Mouse (Mus musculus): ENCODE measurements around the gene Spop. TPM values are rescaled to one million over a fixed set of nuclear protein-coding genes. Genes with fewer than 3 reads are reported as not detected.
A peak's percentile ranks its signal among the peaks of the same experiment; 100 is the strongest.

Gene Spop
- polyA plus RNA-seq, 1 experiment from 2014 or later = 91.8 TPM

DNA sequence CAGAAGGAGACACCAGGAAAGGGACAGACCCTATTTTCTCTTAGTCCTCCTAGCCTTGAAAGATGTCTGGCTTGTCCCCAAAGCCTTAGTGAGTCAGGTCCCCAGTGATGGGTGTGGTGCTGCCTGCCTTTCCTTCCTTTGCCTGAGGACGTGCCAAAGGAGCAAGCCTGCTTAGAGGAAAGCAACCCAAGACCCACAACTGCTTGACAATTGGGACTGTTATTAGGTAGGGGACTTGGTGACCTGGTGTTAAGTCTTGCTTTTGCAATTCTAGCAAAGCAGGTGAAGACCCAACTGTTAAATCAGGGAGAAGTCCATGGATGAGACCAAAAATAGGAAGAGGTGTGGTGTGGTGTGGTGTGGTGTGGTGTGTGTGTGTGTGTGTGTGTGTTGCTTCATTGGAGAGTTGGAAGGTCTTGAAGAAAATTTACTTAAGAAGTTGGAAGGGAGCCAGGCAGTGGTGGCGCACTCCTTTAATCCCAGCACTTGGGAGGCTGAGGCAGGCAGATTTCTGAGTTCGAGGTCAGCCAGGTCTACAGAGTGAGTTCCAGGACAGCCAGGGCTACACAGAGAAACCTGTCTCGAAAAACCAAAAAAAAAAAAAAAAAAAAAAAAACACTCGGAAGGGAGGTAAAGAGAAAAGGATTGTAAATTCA lies 30.4 kb upstream of the Spop start:
- no peak overlapping the region for H3K4me3 ChIP-seq (ENCODE audit: inconsistent target)
- H3K27ac ChIP-seq = no peak overlapping the region
- H3K79me2 ChIP-seq (ENCODE audit: inconsistent target) = peaks cover 25% of the 10 kb centered on the region
- peaks cover 21% of the 10 kb centered on the region; the same call in 1 of the 2 replicates for H3K36me3 ChIP-seq (ENCODE audit: inconsistent target)
- WGBS (ENCODE audit: missing documents) = 87% methylated on average over 4 of the region's 5 CpGs

GRCm38 (mm10) chr11:95384004-95384318 lies 29.9 kb upstream of the Spop start:
- H3K36me3 ChIP-seq (ENCODE audit: inconsistent target) = peaks cover 25% of the 10 kb centered on the region; the same call in 1 of the 2 replicates
- whole genome bisulfite sequencing (ENCODE audit: missing documents) = 39% methylated on average over 9 of the region's 9 CpGs
- no peak overlapping the region for H3K4me3 ChIP-seq (ENCODE audit: inconsistent target)
- H3K79me2 ChIP-seq (ENCODE audit: inconsistent target) = peaks cover 25% of the 10 kb centered on the region
- peak overlapping the region; percentile 94 for H3K27ac ChIP-seq

DNA sequence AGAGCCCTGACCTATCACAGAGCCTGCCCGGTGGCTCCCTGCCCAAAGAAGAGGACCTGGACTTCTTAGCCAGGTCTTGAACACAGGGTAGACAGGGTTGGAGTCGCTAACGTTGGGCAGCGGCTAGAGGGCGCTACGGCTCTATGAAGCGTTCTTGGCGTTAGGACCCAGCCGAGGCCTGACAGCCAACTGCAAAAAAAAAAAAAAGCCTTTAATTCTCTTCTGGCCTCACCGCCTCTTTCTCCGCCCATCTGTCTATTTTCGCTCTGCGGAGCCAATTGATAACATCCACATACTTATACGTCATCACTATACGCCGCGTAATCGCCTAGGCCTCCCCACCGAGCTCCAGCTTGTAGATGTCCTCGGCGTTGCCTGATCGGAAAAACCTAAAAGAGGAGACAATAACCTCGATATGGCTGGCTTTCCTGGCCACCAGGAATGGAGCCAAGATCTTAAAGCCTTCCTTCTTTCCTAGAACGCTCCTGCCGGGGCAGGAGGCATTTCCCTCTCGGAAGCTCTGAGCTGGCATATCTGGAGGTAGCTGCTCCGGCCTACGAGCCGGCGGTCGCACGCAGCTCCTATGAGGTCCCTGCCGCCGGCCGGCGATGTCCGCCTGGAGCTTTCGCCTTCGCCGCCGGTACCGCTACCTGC lies 29.4 kb upstream of the Spop start, which contains the start of gene Slc35b1:
TSS of gene Slc35b1 (plus strand) at position 374 of the 654 bp plus-strand sequence.
- peaks cover 30% of the 10 kb centered on the region; the same call in 1 of the 2 replicates for H3K36me3 ChIP-seq (ENCODE audit: inconsistent target)
- H3K27ac ChIP-seq = peak within 1 kb of the TSS; percentile 94
- peak within 1 kb of the TSS; percentile 100 for H3K4me3 ChIP-seq (ENCODE audit: inconsistent target)
- H3K79me2 ChIP-seq (ENCODE audit: inconsistent target) = peaks cover 25% of the 10 kb centered on the region
- 1% methylated on average over 34 of the region's 42 CpGs for WGBS (ENCODE audit: missing documents)

DNA sequence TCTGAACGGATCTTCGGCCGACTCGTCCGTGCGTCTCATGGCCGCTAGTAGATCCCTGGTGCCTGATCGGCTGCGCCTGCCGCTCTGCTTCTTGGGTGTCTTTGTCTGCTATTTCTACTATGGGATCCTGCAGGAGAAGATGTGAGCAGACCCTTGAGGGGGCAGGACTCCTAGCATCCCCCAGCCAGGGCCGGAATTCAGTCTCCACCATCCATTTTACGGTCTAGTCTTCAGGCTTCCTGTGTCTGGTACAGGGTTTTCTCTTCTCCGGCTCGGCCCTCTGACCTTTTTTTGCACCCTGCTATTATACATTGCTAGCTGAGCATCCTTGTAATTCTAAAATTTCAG lies 28.9 kb upstream of the Spop start:
- peaks cover 35% of the 10 kb centered on the region for H3K36me3 ChIP-seq (ENCODE audit: inconsistent target)
- H3K4me3 ChIP-seq (ENCODE audit: inconsistent target) = peak overlapping the region; percentile 100
- 0% methylated on average over 14 of the region's 14 CpGs for WGBS (ENCODE audit: missing documents)
- peaks cover 25% of the 10 kb centered on the region for H3K79me2 ChIP-seq (ENCODE audit: inconsistent target)
- peak overlapping the region; percentile 94 for H3K27ac ChIP-seq

GRCm38 (mm10) chr11:95387354-95387753 lies 26.5 kb upstream of the Spop start:
- Histone ChIP-seq H3K27ac (no peak overlapping the region), H3K79me2 (ENCODE audit: inconsistent target) (peaks cover 25% of the 10 kb centered on the region), H3K36me3 (ENCODE audit: inconsistent target) (peaks cover 52% of the 10 kb centered on the region), H3K4me3 (ENCODE audit: inconsistent target) (no peak overlapping the region)
- 91% methylated on average over 7 of the region's 7 CpGs for WGBS (ENCODE audit: missing documents)

- 79% methylated on average over 3 of the region's 3 CpGs for WGBS (ENCODE audit: missing documents)
- Histone ChIP-seq H3K36me3 (ENCODE audit: inconsistent target) (peaks cover 54% of the 10 kb centered on the region), H3K79me2 (ENCODE audit: inconsistent target) (peaks cover 25% of the 10 kb centered on the region), H3K4me3 (ENCODE audit: inconsistent target) (no peak overlapping the region), H3K27ac (no peak overlapping the region)
Observed at GRCm38 (mm10) chr11:95389006-95389405, 24.9 kb upstream of the Spop start.

DNA sequence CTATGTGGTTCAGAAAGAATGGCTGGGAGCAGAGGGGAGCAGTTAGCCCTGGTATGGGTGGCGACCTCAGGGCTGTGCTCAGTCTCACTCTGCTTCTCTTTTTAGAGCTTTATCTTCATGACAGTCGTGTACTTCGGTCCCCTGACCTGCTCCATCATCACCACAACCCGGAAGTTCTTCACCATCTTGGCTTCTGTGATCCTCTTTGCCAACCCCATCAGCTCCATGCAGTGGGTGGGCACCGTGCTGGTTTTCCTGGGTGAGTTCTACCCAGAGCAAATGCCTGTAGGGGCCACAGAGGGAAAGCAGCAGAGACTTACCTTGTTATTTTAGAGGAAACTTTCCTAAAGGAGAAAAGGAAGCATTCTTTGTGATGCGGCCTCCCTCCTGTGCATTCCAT lies 23.5 kb upstream of the Spop start:
- no peak overlapping the region for H3K4me3 ChIP-seq (ENCODE audit: inconsistent target)
- no peak overlapping the region for H3K27ac ChIP-seq
- H3K36me3 ChIP-seq (ENCODE audit: inconsistent target) = peaks cover 54% of the 10 kb centered on the region
- peaks cover 18% of the 10 kb centered on the region for H3K79me2 ChIP-seq (ENCODE audit: inconsistent target)
- 79% methylated on average over 6 of the region's 6 CpGs for WGBS (ENCODE audit: missing documents)

DNA sequence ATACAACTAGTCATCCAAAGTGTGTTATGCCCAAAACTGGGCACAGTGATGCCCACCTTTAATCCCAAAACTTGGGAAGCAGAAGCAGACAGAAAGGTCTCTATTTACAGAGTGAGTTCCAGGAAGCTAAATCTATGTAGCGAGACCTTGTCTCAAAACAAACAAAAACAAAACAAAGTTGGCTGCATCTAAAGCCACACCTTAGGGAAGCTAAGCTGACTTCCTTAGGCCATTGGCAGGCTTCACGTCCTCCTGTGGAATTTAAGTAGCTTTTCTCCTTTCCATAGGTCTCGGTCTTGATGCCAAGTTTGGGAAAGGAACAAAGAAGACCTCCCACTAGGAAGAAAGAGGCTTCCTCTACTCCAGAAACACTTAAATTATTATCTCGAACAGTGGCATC lies 22.7 kb upstream of the Spop start:
- H3K79me2 ChIP-seq (ENCODE audit: inconsistent target) = peaks cover 11% of the 10 kb centered on the region
- H3K27ac ChIP-seq = no peak overlapping the region
- WGBS (ENCODE audit: missing documents) = 97% methylated on average over 4 of the region's 4 CpGs
- peaks cover 54% of the 10 kb centered on the region for H3K36me3 ChIP-seq (ENCODE audit: inconsistent target)
- H3K4me3 ChIP-seq (ENCODE audit: inconsistent target) = no peak overlapping the region

DNA sequence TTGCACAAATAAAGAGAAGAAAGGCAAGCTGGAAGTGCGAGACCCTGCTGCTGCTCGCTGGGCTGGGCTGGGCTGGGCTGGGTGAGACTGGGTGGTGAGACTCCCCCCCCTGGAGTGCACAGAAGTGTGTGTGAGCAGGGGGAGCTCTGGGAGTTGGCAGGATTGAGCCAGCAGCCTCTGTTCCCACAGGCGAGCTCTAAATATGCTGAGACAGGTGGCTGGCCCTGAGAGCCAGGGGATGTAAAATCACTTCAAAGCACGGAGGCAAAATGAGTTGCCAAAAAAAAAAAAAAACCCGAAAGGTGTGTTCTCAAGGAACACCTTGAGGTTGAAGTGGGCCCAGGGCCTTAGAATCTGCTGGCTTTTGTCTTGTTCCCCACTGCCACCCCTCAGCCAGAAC lies 22.1 kb upstream of the Spop start:
- Histone ChIP-seq H3K27ac (no peak overlapping the region), H3K79me2 (ENCODE audit: inconsistent target) (peaks cover 5% of the 10 kb centered on the region; the same call in 1 of the 2 replicates), H3K4me3 (ENCODE audit: inconsistent target) (no peak overlapping the region), H3K36me3 (ENCODE audit: inconsistent target) (peaks cover 54% of the 10 kb centered on the region)
- 84% methylated on average over 3 of the region's 5 CpGs for WGBS (ENCODE audit: missing documents)

- H3K4me3 ChIP-seq (ENCODE audit: inconsistent target) = no peak overlapping the region
- no peak overlapping the region for H3K27ac ChIP-seq
- 79% methylated on average over 7 of the region's 7 CpGs for WGBS (ENCODE audit: missing documents)
- peaks cover 51% of the 10 kb centered on the region for H3K36me3 ChIP-seq (ENCODE audit: inconsistent target)
- peaks cover under 1% of the 10 kb centered on the region; the same call in 1 of the 2 replicates for H3K79me2 ChIP-seq (ENCODE audit: inconsistent target)
Observed at GRCm38 (mm10) chr11:95392223-95392667, 21.6 kb upstream of the Spop start.

- WGBS (ENCODE audit: missing documents) = 91% methylated on average over 11 of the region's 11 CpGs
- no peak overlapping the region for H3K4me3 ChIP-seq (ENCODE audit: inconsistent target)
- H3K79me2 ChIP-seq (ENCODE audit: inconsistent target) = no peaks in the 10 kb centered on the region
- H3K36me3 ChIP-seq (ENCODE audit: inconsistent target) = peaks cover 44% of the 10 kb centered on the region
- no peak overlapping the region for H3K27ac ChIP-seq
Observed at GRCm38 (mm10) chr11:95392708-95393499, 21.0 kb upstream of the Spop start.

GRCm38 (mm10) chr11:95393500-95393816 lies 20.4 kb upstream of the Spop start:
- WGBS (ENCODE audit: missing documents) = 75% methylated on average over 5 of the region's 5 CpGs
- Histone ChIP-seq H3K79me2 (ENCODE audit: inconsistent target) (no peaks in the 10 kb centered on the region), H3K4me3 (ENCODE audit: inconsistent target) (no peak overlapping the region), H3K27ac (no peak overlapping the region), H3K36me3 (ENCODE audit: inconsistent target) (peaks cover 38% of the 10 kb centered on the region)

DNA sequence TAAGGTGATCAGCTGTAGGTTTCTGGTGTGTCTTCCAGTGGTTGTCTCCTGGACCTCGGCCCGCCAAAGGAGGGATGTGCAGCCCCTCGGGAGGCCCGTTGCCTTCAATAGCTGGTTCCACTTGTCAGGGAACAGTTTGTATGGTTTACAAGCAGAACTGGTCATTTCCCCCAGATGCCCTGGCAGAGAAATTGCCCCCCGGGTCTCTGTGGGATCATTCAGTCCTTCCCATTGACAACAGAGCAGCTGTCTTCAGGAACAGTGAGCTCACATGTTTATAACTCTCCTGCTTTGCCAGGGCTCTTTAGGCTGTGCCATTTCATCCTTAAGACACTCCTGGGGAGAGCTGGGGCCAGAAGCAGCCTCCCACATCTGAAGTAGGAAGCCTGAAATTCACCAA lies 19.8 kb upstream of the Spop start:
- 69% methylated on average over 5 of the region's 5 CpGs for WGBS (ENCODE audit: missing documents)
- no peak overlapping the region for H3K27ac ChIP-seq

GRCm38 (mm10) chr11:95396548-95396947 lies 17.3 kb upstream of the Spop start:
- Histone ChIP-seq H3K79me2 (ENCODE audit: inconsistent target) (no peaks in the 10 kb centered on the region), H3K27ac (no peak overlapping the region), H3K36me3 (ENCODE audit: inconsistent target) (peaks cover 10% of the 10 kb centered on the region; the same call in 1 of the 2 replicates), H3K4me3 (ENCODE audit: inconsistent target) (no peak overlapping the region)
- 75% methylated on average over 1 of the region's 1 CpGs for WGBS (ENCODE audit: missing documents)

More for the DNA sequence above, 19.8 kb upstream of the Spop start:
- H3K36me3 ChIP-seq (ENCODE audit: inconsistent target) = peaks cover 33% of the 10 kb centered on the region
- H3K4me3 ChIP-seq (ENCODE audit: inconsistent target) = no peak overlapping the region
- no peaks in the 10 kb centered on the region for H3K79me2 ChIP-seq (ENCODE audit: inconsistent target)
